Mouse (Mus musculus): ENCODE data around the gene Pdcd1lg2. TPM values are rescaled to one million over a fixed set of nuclear protein-coding genes. Genes with fewer than 3 reads are reported as not detected.

The Pdcd1lg2 gene
- polyA plus RNA-seq, 1 experiment from 2014 or later, result not detected

DNA sequence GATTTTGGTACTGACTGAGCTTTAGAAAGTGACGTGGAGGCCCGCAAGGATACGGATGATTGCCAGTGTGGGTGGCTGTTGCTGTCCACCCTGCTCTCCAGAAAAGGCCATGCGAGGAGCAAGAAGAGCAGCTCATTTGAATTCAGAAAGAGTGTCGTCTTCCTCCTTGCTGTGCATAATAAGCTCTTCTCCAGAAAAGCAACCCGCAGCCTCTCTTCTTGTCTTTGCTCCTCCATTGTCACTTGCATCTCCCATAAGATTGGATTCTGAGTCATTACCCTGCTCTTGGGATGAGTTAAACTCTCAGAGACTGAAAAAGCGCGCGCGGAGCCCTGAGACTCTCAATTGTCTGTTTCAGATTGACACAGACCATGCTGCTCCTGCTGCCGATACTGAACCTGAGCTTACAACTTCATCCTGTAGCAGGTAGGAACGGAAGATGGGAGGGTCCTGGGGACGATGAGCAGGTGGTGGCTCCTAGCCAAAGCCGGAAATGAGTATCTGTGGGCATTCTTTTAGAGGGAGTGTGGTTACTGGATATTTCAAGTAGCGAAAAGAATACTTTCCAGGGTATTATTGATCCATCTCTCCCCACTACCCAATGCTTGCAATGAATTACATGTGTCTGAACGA lies 11.4 kb downstream of the Pdcd1lg2 start:
- no peak overlapping the region for H3K4me2 ChIP-seq (ENCODE audit: low read length)
- H3K36me3 ChIP-seq (ENCODE audit: insufficient read depth, low read length), result no peaks in the 10 kb centered on the region
- TF ChIP-seq CTCF (IDR thresholded peaks at IDR 0.05; ENCODE audit: low read depth), result no peak
- no peak overlapping the region for H3K27ac ChIP-seq
- no peaks in the 10 kb centered on the region for H3K27me3 ChIP-seq (ENCODE audit: insufficient read depth, low read length)
- ATAC-seq (replicated peaks; ENCODE audit: low FRiP score, low read depth) (no peak), DNase-seq (ENCODE audit: low spot score) (no peak)
- WGBS, result 85% methylated on average over 16 of the region's 16 CpGs
- H3K9me3 ChIP-seq (replicated peaks; ENCODE audit: low read length), result no peaks in the 10 kb centered on the region
- H3K4me1 ChIP-seq (replicated peaks; ENCODE audit: insufficient read depth, low read length), result 0 out of 2 replicates have a peak, but pooled peaks cover 2% of the 10 kb centered on the region
- H3K4me3 ChIP-seq (replicated peaks; ENCODE audit: low read depth, low read length), result no peak overlapping the region
- no peak overlapping the region for H3K9ac ChIP-seq (ENCODE audit: low read depth, low read length)

DNA sequence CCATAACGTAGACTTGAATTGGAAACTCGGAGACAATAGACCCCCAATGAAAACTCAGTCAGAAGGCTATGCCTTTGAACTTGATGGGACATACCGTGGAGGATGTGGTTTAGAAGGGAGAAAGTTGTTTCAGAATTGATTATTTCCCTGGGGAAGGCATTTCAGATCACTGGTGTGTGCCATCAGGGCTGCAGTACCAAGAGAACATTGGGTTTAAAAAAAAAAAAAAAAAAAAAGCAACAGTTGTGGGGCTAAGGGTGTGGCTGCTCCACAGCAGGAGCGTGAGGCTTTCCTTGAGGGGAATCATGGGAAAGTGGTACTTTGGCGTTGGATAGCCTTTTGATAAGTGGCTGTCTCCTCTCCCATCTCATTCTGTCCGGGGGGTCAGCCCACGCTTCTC lies 12.1 kb downstream of the Pdcd1lg2 start:
- H3K4me2 ChIP-seq (ENCODE audit: low read length), result no peak overlapping the region
- no peak overlapping the region for H3K9ac ChIP-seq (ENCODE audit: low read depth, low read length)
- H3K9me3 ChIP-seq (replicated peaks; ENCODE audit: low read length), result no peaks in the 10 kb centered on the region
- no peak for TF ChIP-seq CTCF (IDR thresholded peaks at IDR 0.05; ENCODE audit: low read depth)
- 84% methylated on average over 7 of the region's 7 CpGs for WGBS
- ATAC-seq (replicated peaks; ENCODE audit: low FRiP score, low read depth) (no peak), DNase-seq (ENCODE audit: low spot score) (no peak)
- H3K27ac ChIP-seq, result no peak overlapping the region
- no peaks in the 10 kb centered on the region for H3K27me3 ChIP-seq (ENCODE audit: insufficient read depth, low read length)
- 0 out of 2 replicates have a peak, but pooled peaks cover 2% of the 10 kb centered on the region for H3K4me1 ChIP-seq (replicated peaks; ENCODE audit: insufficient read depth, low read length)
- H3K4me3 ChIP-seq (replicated peaks; ENCODE audit: low read depth, low read length), result no peak overlapping the region
- H3K36me3 ChIP-seq (ENCODE audit: insufficient read depth, low read length), result no peaks in the 10 kb centered on the region

DNA sequence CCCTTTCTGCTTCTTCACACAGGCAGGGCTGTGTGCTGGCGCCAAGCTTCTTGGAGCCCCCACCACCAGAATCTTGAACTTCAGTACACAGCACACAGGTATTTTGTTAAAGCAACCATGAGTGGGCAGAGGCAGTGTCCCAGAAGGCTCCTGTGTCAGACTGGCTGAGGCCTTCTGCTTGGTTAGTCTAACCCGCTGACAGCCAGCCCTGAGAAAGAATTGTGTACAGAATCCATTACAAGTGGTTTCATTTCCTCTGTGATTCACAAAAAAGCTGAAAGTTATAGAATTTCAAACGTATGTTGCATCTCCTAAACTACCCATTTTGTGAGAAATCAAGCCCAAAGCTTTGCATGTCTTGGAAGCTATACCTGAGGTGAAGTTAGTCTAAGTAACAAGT lies 19.8 kb downstream of the Pdcd1lg2 start:
- Histone ChIP-seq H3K4me2 (ENCODE audit: low read length) (no peak overlapping the region), H3K9ac (ENCODE audit: low read depth, low read length) (no peak overlapping the region), H3K4me3 (replicated peaks; ENCODE audit: low read depth, low read length) (no peak overlapping the region), H3K27ac (no peak overlapping the region), H3K4me1 (replicated peaks; ENCODE audit: insufficient read depth, low read length) (no peaks in the 10 kb centered on the region), H3K36me3 (ENCODE audit: insufficient read depth, low read length) (no peaks in the 10 kb centered on the region), H3K9me3 (replicated peaks; ENCODE audit: low read length) (no peaks in the 10 kb centered on the region), H3K27me3 (ENCODE audit: insufficient read depth, low read length) (no peaks in the 10 kb centered on the region)
- no peak for TF ChIP-seq CTCF (IDR thresholded peaks at IDR 0.05; ENCODE audit: low read depth)
- no peak for DNase-seq (ENCODE audit: low spot score)
- ATAC-seq (replicated peaks; ENCODE audit: low FRiP score, low read depth), result no peak
- WGBS, result 84% methylated on average over 3 of the region's 3 CpGs

DNA sequence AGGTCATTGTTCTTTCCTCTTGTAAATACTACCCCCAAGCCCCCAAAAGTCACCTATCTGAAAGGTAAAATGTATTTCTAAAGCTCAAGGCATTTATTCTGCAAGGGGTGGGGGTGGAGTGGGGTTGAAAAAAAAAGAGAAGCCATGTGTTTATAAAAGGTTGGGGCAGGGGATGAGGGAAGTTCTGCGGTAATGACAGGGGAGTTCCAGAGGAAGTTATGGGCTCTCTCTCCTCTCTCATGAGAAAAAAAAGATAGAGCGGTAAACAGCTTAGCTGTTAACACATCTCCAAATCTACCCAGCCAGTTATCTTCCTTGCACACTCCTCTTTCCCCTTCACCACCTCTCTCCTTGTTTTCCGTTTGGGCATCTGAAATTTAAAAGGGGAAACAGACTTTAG lies 20.2 kb downstream of the Pdcd1lg2 start:
- no peak overlapping the region for H3K4me3 ChIP-seq (replicated peaks; ENCODE audit: low read depth, low read length)
- TF ChIP-seq CTCF (IDR thresholded peaks at IDR 0.05; ENCODE audit: low read depth), result no peak
- no peak for DNase-seq (ENCODE audit: low spot score)
- no peaks in the 10 kb centered on the region for H3K9me3 ChIP-seq (replicated peaks; ENCODE audit: low read length)
- 78% methylated on average over 3 of the region's 3 CpGs for WGBS
- H3K36me3 ChIP-seq (ENCODE audit: insufficient read depth, low read length), result no peaks in the 10 kb centered on the region
- no peaks in the 10 kb centered on the region for H3K4me1 ChIP-seq (replicated peaks; ENCODE audit: insufficient read depth, low read length)
- no peak overlapping the region for H3K4me2 ChIP-seq (ENCODE audit: low read length)
- no peak overlapping the region for H3K27ac ChIP-seq
- no peaks in the 10 kb centered on the region for H3K27me3 ChIP-seq (ENCODE audit: insufficient read depth, low read length)
- H3K9ac ChIP-seq (ENCODE audit: low read depth, low read length), result no peak overlapping the region
- ATAC-seq (replicated peaks; ENCODE audit: low FRiP score, low read depth), result no peak

DNA sequence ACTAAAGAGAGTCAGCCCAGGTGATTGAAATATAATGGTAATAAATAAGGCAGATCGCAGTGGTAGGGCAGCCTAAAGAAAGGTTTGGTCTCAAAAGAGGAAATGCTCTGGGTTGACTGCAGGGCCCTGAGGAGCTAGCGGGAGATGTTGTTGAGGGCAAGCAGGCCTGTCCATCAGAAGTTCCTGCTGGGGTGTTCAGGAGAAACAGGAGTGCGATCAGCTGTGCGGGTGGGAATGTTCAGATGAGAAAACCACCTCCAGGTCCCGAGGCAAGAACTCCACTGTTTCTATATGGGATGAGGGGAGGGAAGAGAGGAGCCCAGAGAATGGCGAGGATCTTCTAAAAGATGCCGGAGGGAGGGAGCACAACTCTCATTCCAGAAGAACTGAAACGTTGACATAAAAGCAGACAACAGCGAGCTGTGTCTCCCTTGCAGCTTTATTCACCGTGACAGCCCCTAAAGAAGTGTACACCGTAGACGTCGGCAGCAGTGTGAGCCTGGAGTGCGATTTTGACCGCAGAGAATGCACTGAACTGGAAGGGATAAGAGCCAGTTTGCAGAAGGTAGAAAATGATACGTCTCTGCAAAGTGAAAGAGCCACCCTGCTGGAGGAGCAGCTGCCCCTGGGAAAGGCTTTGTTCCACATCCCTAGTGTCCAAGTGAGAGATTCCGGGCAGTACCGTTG lies 26.2 kb downstream of the Pdcd1lg2 start:
- no peak for TF ChIP-seq CTCF (IDR thresholded peaks at IDR 0.05; ENCODE audit: low read depth)
- Histone ChIP-seq H3K9ac (ENCODE audit: low read depth, low read length) (no peak overlapping the region), H3K9me3 (replicated peaks; ENCODE audit: low read length) (no peaks in the 10 kb centered on the region), H3K4me3 (replicated peaks; ENCODE audit: low read depth, low read length) (no peak overlapping the region), H3K27ac (no peak overlapping the region), H3K27me3 (ENCODE audit: insufficient read depth, low read length) (no peaks in the 10 kb centered on the region), H3K4me2 (ENCODE audit: low read length) (no peak overlapping the region), H3K4me1 (replicated peaks; ENCODE audit: insufficient read depth, low read length) (no peaks in the 10 kb centered on the region), H3K36me3 (ENCODE audit: insufficient read depth, low read length) (no peaks in the 10 kb centered on the region)
- 83% methylated on average over 18 of the region's 18 CpGs for WGBS
- ATAC-seq (replicated peaks; ENCODE audit: low FRiP score, low read depth) (no peak), DNase-seq (ENCODE audit: low spot score) (no peak)

DNA sequence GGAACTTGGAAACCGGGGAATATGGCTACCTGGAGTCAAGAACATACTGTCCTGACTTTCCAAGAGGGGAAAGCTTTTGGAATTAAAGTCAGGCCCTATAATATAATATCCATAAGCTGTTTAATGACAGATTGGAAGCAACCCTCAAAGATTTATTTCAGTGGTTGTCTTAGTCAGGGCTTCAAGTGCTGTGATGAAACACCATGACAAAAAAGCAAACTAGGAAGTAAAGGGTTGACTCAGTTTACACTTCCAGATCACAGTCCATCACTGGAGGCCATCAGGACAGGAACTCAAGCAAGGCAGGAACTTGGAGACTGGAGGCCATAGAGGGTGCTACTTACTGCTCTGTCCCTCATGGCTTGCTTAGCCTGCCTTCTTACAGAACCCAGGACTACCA lies 27.1 kb downstream of the Pdcd1lg2 start:
- no peaks in the 10 kb centered on the region for H3K27me3 ChIP-seq (ENCODE audit: insufficient read depth, low read length)
- H3K9ac ChIP-seq (ENCODE audit: low read depth, low read length), result no peak overlapping the region
- no peak overlapping the region for H3K4me2 ChIP-seq (ENCODE audit: low read length)
- ATAC-seq (replicated peaks; ENCODE audit: low FRiP score, low read depth), result no peak
- no peak for DNase-seq (ENCODE audit: low spot score)
- H3K9me3 ChIP-seq (replicated peaks; ENCODE audit: low read length), result no peaks in the 10 kb centered on the region
- no peak for TF ChIP-seq CTCF (IDR thresholded peaks at IDR 0.05; ENCODE audit: low read depth)
- no peak overlapping the region for H3K4me3 ChIP-seq (replicated peaks; ENCODE audit: low read depth, low read length)
- no peak overlapping the region for H3K27ac ChIP-seq
- 90% methylated on average over 1 of the region's 1 CpGs for WGBS
- H3K36me3 ChIP-seq (ENCODE audit: insufficient read depth, low read length), result no peaks in the 10 kb centered on the region
- H3K4me1 ChIP-seq (replicated peaks; ENCODE audit: insufficient read depth, low read length), result no peaks in the 10 kb centered on the region

Measured in kidney, postnatal 0 days (tissue).